Mouse (Mus musculus) stomach, postnatal 0 days (tissue): ENCODE measurements around the gene Eif4g3.

ENCODE experiments used
- CTCF ChIP-seq: IDR thresholded peaks from 2 replicates; pipeline ENCODE4 v1.5.1; 2016; ENCODE audit warnings: antibody characterized with exemption, low read depth, mild to moderate bottlenecking, moderate library complexity
- EP300 ChIP-seq: optimal IDR thresholded peaks from 2 replicates; pipeline ENCODE3; 2016; ENCODE audit warnings: antibody characterized with exemption

DNA sequence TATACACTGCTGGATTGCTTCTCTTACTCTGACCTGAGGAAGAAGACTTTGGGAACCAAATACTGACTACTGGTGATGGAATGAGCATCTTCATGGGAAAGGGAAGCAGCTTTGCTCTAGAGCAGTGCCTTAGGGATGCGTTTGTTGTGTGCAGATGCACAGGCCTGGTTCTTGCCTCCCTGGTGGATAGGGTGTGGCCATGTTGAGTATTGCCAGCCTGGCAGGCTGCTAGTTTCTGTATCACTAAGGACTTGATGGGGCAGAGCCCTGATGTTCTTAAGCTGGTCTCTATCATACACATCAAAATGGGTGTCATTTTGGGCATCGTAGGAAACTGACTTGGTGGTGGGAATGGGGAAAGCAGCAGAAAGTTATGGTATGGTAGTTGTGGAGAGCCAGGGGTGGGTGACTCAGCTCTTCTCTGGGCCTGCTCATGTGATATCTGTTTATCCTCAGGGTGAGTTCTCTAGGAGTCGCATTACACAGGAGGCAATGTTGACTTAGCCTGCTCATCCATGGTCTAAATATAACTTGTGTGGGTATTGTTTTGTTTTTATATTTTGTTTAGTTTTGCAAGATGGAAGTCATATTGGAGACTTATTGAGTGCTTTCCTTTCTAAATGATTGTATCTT, 85.0 kb downstream of the Eif4g3 start:
- TF ChIP-seq CTCF = no peak
- no peak for TF ChIP-seq EP300
